Mouse (Mus musculus): ENCODE measurements at regions not wholly inside any gene's neighbourhood (a gene's known extent, or its start where the extent isn't known, plus 50 kb on each side); places are given as distances from the start of the nearest gene placed in this dataset.

- Histone ChIP-seq H3K9me3 (ENCODE audit: control insufficient read depth, low read length) (no peaks in the 10 kb centered on the region), H3K27me3 (ENCODE audit: control insufficient read depth, insufficient read depth, low read length) (no peaks in the 10 kb centered on the region), H3K9ac (replicated peaks; ENCODE audit: low read depth, low read length) (no peak overlapping the region), H3K27ac (ENCODE audit: low read depth, low read length) (no peak overlapping the region), H3K4me1 (ENCODE audit: control insufficient read depth, insufficient read depth, low read length) (peaks cover 4% of the 10 kb centered on the region; the same call in 1 of the 2 replicates), H3K36me3 (ENCODE audit: control insufficient read depth, insufficient read depth, low read length) (no peaks in the 10 kb centered on the region), H3K4me3 (ENCODE audit: low read depth, low read length) (no peak overlapping the region), H3K4me2 (ENCODE audit: low read depth, low read length) (no peak overlapping the region)
- 68% methylated on average over 4 of the region's 4 CpGs for WGBS
- no peak for ATAC-seq (ENCODE audit: low read depth)
These were observed 57.0 kb upstream of the Cdon start for GRCm38 (mm10) chr9:35363936-35364335.

GRCm38 (mm10) chr9:35365975-35366374 lies 55.0 kb upstream of the Cdon start:
- Histone ChIP-seq H3K27me3 (ENCODE audit: control insufficient read depth, insufficient read depth, low read length) (no peaks in the 10 kb centered on the region), H3K4me1 (ENCODE audit: control insufficient read depth, insufficient read depth, low read length) (no peaks in the 10 kb centered on the region), H3K9me3 (ENCODE audit: control insufficient read depth, low read length) (no peaks in the 10 kb centered on the region), H3K27ac (ENCODE audit: low read depth, low read length) (no peak overlapping the region), H3K4me3 (ENCODE audit: low read depth, low read length) (no peak overlapping the region), H3K36me3 (ENCODE audit: control insufficient read depth, insufficient read depth, low read length) (no peaks in the 10 kb centered on the region), H3K9ac (replicated peaks; ENCODE audit: low read depth, low read length) (no peak overlapping the region), H3K4me2 (ENCODE audit: low read depth, low read length) (no peak overlapping the region)
- ATAC-seq (ENCODE audit: low read depth), result no peak
- WGBS, result 91% methylated on average over 5 of the region's 5 CpGs

- H3K9ac ChIP-seq (replicated peaks; ENCODE audit: low read depth, low read length), result no peak overlapping the region
- WGBS, result 66% methylated on average over 5 of the region's 5 CpGs
- 0 out of 2 replicates have a peak, but pooled peaks cover 3% of the 10 kb centered on the region for H3K4me1 ChIP-seq (ENCODE audit: control insufficient read depth, insufficient read depth, low read length)
- no peak overlapping the region for H3K27ac ChIP-seq (ENCODE audit: low read depth, low read length)
- H3K4me2 ChIP-seq (ENCODE audit: low read depth, low read length), result no peak overlapping the region
- no peaks in the 10 kb centered on the region for H3K36me3 ChIP-seq (ENCODE audit: control insufficient read depth, insufficient read depth, low read length)
- no peaks in the 10 kb centered on the region for H3K27me3 ChIP-seq (ENCODE audit: control insufficient read depth, insufficient read depth, low read length)
- H3K9me3 ChIP-seq (ENCODE audit: control insufficient read depth, low read length), result no peaks in the 10 kb centered on the region
- no peak for ATAC-seq (ENCODE audit: low read depth)
- H3K4me3 ChIP-seq (ENCODE audit: low read depth, low read length), result no peak overlapping the region
These were observed 51.9 kb upstream of the Cdon start for GRCm38 (mm10) chr9:35369063-35369462.

GRCm38 (mm10) chr9:35370031-35370430 lies 50.9 kb upstream of the Cdon start:
- H3K27ac ChIP-seq (ENCODE audit: low read depth, low read length), result no peak overlapping the region
- H3K4me2 ChIP-seq (ENCODE audit: low read depth, low read length), result no peak overlapping the region
- H3K9ac ChIP-seq (replicated peaks; ENCODE audit: low read depth, low read length), result no peak overlapping the region
- WGBS, result 57% methylated on average over 3 of the region's 3 CpGs
- no peaks in the 10 kb centered on the region for H3K36me3 ChIP-seq (ENCODE audit: control insufficient read depth, insufficient read depth, low read length)
- ATAC-seq (ENCODE audit: low read depth), result no peak
- no peak overlapping the region for H3K4me3 ChIP-seq (ENCODE audit: low read depth, low read length)
- H3K27me3 ChIP-seq (ENCODE audit: control insufficient read depth, insufficient read depth, low read length), result no peaks in the 10 kb centered on the region
- no peaks in the 10 kb centered on the region for H3K9me3 ChIP-seq (ENCODE audit: control insufficient read depth, low read length)
- 0 out of 2 replicates have a peak, but pooled peaks cover 3% of the 10 kb centered on the region for H3K4me1 ChIP-seq (ENCODE audit: control insufficient read depth, insufficient read depth, low read length)

GRCm38 (mm10) chr9:35370895-35371294 lies 50.0 kb upstream of the Cdon start:
- Histone ChIP-seq H3K27me3 (ENCODE audit: control insufficient read depth, insufficient read depth, low read length) (no peaks in the 10 kb centered on the region), H3K4me2 (ENCODE audit: low read depth, low read length) (no peak overlapping the region), H3K36me3 (ENCODE audit: control insufficient read depth, insufficient read depth, low read length) (no peaks in the 10 kb centered on the region), H3K4me1 (ENCODE audit: control insufficient read depth, insufficient read depth, low read length) (0 out of 2 replicates have a peak, but pooled peaks cover 3% of the 10 kb centered on the region), H3K9me3 (ENCODE audit: control insufficient read depth, low read length) (no peaks in the 10 kb centered on the region), H3K4me3 (ENCODE audit: low read depth, low read length) (no peak overlapping the region), H3K9ac (replicated peaks; ENCODE audit: low read depth, low read length) (no peak overlapping the region), H3K27ac (ENCODE audit: low read depth, low read length) (no peak overlapping the region)
- 86% methylated on average over 3 of the region's 3 CpGs for WGBS
- ATAC-seq (ENCODE audit: low read depth), result no peak
